Mouse (Mus musculus): ENCODE measurements at regions not wholly inside any gene's neighbourhood (a gene's known extent, or its start where the extent isn't known, plus 50 kb on each side); places are given as distances from the start of the nearest gene placed in this dataset.

GRCm38 (mm10) chr12:99057521-99057920, 137.1 kb downstream of the Ttc8 start:
- TF ChIP-seq CTCF (IDR thresholded peaks at IDR 0.05; ENCODE audit: extremely low read depth, insufficient read length, insufficient replicate concordance, low read depth, low read length) (no peak), POLR2A (IDR thresholded peaks at IDR 0.05; ENCODE audit: low read depth, low read length) (no peak)
